Mouse (Mus musculus): Measurements from ENCODE around the gene Dbp. TPM values are rescaled to one million over a fixed set of nuclear protein-coding genes. Genes with fewer than 3 reads are reported as not detected.

The Dbp gene
- polyA plus RNA-seq, 1 experiment from 2014 or later, result 4.7 TPM

- peak overlapping the region; percentile 58 for H3K9ac ChIP-seq
- H3K36me3 ChIP-seq, result peaks cover 29% of the 10 kb centered on the region
- peak overlapping the region; percentile 56 for H3K4me3 ChIP-seq (replicated peaks)
- peak overlapping the region; percentile 98 for H3K4me2 ChIP-seq
- no peaks in the 10 kb centered on the region for H3K27me3 ChIP-seq
- ATAC-seq (replicated peaks; ENCODE audit: low FRiP score), result 0 out of 2 replicates have a peak, but pooled peaks have one; percentile 2
- peaks cover 58% of the 10 kb centered on the region for H3K4me1 ChIP-seq
- peak overlapping the region; percentile 96 for H3K27ac ChIP-seq
- WGBS, result under 1% methylated on average over 27 of the region's 27 CpGs
- H3K9me3 ChIP-seq (replicated peaks), result no peaks in the 10 kb centered on the region
Observed at GRCm38 (mm10) chr7:45707375-45707967, 2.6 kb downstream of the Dbp start.

DNA sequence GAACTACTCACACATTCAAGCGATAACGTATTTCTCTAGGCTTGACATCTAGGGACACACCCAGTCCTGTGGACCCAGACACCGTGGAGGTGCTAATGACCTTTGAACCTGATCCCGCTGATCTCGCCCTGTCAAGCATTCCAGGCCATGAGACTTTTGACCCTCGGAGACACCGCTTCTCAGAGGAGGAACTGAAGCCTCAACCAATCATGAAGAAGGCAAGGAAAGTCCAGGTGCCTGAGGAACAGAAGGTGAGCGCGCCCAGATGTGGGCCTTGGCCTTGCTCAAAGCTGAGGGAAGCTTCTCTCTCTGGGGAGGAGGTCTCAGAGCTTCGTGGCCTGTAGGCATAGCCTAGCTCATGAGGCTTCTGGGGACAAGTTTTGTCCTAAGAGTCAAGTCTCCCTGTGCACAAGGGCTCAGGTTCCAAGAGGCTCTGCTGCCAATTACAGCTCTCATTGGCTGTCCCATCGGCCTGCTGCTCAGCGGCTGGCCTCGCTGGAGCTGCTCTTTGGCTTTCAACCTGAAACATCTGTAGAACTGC, 3.4 kb downstream of the Dbp start:
- peak overlapping the region; percentile 98 for H3K4me2 ChIP-seq
- H3K27ac ChIP-seq, result peak overlapping the region; percentile 96
- H3K27me3 ChIP-seq, result no peaks in the 10 kb centered on the region
- H3K9ac ChIP-seq, result peak overlapping the region; percentile 58; the same call in 1 of the 2 replicates
- peaks cover 55% of the 10 kb centered on the region for H3K4me1 ChIP-seq
- no peaks in the 10 kb centered on the region for H3K9me3 ChIP-seq (replicated peaks)
- peak overlapping the region; percentile 56 for H3K4me3 ChIP-seq (replicated peaks)
- 25% methylated on average over 13 of the region's 13 CpGs for WGBS
- H3K36me3 ChIP-seq, result peaks cover 37% of the 10 kb centered on the region
- no peak for ATAC-seq (replicated peaks; ENCODE audit: low FRiP score)

DNA sequence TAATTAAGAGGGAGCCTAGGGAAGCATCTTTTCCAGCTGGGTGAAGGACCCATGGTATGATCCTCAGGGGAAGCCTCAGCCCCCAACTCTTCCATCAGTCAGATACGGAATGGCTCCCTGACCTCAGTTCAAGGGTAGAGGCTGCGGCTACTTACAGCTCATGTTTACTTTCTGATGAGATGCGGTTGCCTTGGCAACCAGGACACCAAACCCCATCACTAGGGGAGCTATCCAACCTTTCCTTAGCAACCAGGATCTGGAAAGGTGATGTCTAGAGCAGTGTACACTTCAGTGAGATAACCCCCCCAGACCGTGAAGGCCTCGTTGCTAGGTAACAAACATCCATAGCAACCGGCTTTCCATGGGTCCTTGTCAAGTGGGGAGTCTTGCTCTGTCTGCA, 4.1 kb downstream of the Dbp start:
- Histone ChIP-seq H3K36me3 (peaks cover 45% of the 10 kb centered on the region), H3K9ac (no peak overlapping the region), H3K4me1 (peaks cover 52% of the 10 kb centered on the region), H3K4me2 (peak overlapping the region; percentile 98; the same call in 1 of the 2 replicates), H3K27me3 (no peaks in the 10 kb centered on the region), H3K9me3 (replicated peaks) (no peaks in the 10 kb centered on the region), H3K27ac (no peak overlapping the region), H3K4me3 (replicated peaks) (no peak overlapping the region)
- no peak for ATAC-seq (replicated peaks; ENCODE audit: low FRiP score)
- 53% methylated on average over 6 of the region's 6 CpGs for WGBS

- Histone ChIP-seq H3K36me3 (peaks cover 45% of the 10 kb centered on the region), H3K4me2 (no peak overlapping the region), H3K9me3 (replicated peaks) (no peaks in the 10 kb centered on the region), H3K9ac (no peak overlapping the region), H3K27me3 (no peaks in the 10 kb centered on the region), H3K27ac (no peak overlapping the region), H3K4me3 (replicated peaks) (no peak overlapping the region), H3K4me1 (peaks cover 56% of the 10 kb centered on the region)
- ATAC-seq (replicated peaks; ENCODE audit: low FRiP score), result no peak
- WGBS, result 79% methylated on average over 14 of the region's 14 CpGs
Observed at GRCm38 (mm10) chr7:45709677-45710355, 4.9 kb downstream of the Dbp start.

DNA sequence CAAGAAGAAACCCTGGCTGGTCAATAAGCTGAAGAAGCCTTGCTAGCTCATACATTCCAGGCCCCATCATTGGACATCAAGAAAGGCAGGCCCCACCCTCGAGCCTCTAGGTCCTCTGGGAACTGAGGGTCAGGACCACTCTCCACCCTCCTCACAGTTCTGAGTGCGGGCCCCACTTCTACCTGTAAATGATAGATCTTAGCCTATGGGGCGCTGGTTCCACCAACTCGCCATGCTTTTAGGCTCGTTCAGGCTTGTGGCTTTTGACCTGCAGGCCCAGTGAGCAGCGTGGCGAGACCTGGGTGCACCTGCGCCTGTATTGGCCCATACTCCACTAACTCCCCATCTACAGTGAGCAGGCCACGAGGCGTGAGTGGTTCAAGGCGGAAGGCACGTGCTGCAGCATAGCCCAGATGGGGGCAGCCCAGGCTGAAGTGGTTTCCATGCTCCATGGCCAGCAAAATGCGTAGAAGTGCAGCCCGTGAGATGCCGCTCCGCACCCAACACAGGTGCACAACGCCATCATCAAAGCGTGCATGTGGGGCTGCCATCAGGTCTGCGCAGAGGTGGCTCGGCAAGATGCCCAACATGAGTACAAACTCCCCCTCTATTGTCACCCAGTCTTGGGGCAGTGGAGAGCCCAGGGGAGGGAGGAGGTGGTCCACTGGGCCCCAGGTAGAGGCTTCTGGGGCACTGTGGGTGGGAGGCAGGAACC, 5.7 kb downstream of the Dbp start:
- no peak overlapping the region for H3K9ac ChIP-seq
- no peak overlapping the region for H3K4me3 ChIP-seq (replicated peaks)
- no peak overlapping the region for H3K27ac ChIP-seq
- 92% methylated on average over 20 of the region's 20 CpGs for WGBS
- no peaks in the 10 kb centered on the region for H3K27me3 ChIP-seq
- ATAC-seq (replicated peaks; ENCODE audit: low FRiP score), result no peak
- H3K36me3 ChIP-seq, result peaks cover 45% of the 10 kb centered on the region
- peaks cover 55% of the 10 kb centered on the region for H3K4me1 ChIP-seq
- no peak overlapping the region for H3K4me2 ChIP-seq
- no peaks in the 10 kb centered on the region for H3K9me3 ChIP-seq (replicated peaks)

DNA sequence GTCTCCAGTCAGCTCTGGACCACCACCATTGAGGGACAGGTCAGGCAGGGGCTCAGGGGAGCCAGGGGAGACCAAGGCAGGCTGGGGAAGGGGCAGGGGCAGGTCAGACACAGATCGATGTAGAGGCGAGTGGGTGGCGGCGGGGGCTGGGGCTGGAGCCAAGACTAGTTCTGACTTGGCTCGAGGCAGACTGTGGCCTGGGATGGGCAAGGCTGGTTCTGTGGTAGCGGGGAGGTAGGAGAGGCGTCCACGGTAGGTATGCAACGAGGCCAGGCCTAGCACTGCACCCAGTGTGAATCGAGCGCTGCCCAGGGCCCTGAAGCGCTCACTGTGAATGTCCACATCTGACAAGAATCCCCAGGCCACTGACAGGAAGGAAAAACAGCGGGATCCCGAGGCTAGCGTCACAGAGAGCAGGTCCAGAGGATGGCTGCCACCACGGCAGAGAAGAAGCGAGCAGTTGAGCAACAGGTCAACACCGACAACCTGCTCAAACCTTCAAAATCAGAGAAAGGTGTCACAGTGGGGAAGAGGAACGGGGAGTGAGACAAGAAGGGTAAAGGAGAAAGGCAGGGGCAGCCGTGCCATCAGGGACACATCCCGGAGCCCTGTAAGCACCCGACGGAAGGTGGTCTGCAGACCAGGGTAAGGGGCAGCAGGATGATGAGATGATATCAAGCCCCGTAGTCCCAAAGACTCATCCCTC, 6.6 kb downstream of the Dbp start:
- Histone ChIP-seq H3K9ac (no peak overlapping the region), H3K4me1 (peaks cover 55% of the 10 kb centered on the region), H3K4me3 (replicated peaks) (no peak overlapping the region), H3K36me3 (peaks cover 45% of the 10 kb centered on the region), H3K4me2 (no peak overlapping the region), H3K27me3 (no peaks in the 10 kb centered on the region), H3K27ac (no peak overlapping the region), H3K9me3 (replicated peaks) (no peaks in the 10 kb centered on the region)
- 91% methylated on average over 24 of the region's 24 CpGs for WGBS
- ATAC-seq (replicated peaks; ENCODE audit: low FRiP score), result no peak

- Histone ChIP-seq H3K27me3 (no peaks in the 10 kb centered on the region), H3K4me1 (peaks cover 57% of the 10 kb centered on the region), H3K4me3 (replicated peaks) (no peak overlapping the region), H3K4me2 (no peak overlapping the region), H3K36me3 (peaks cover 45% of the 10 kb centered on the region), H3K27ac (no peak overlapping the region), H3K9me3 (replicated peaks) (no peaks in the 10 kb centered on the region), H3K9ac (no peak overlapping the region)
- no peak for ATAC-seq (replicated peaks; ENCODE audit: low FRiP score)
- 87% methylated on average over 21 of the region's 21 CpGs for whole genome bisulfite sequencing
Observed at GRCm38 (mm10) chr7:45712022-45712757, 7.3 kb downstream of the Dbp start.

DNA sequence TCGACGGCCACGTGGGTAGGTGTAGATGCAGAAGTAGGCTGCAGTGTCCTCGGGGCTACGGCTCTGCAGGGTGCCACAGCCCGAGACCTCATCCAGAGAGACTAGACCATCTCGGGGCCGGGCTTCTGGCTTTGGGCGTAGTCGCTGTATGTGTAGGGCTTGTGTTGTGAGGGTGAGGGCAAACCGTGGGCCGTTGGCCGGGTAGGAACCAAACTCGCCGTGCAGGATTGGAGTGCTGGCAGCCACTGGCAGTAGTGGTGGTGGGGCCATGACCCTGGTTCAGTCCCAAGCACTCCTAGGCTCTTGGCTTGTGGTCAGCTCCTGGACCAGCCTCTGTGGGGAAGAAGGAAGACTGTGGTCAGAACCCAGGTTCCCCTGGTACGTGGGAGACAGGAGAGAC, 8.5 kb downstream of the Dbp start:
- Histone ChIP-seq H3K4me2 (0 out of 2 replicates have a peak overlapping the region, but pooled peaks have one; percentile 87), H3K4me1 (peaks cover 45% of the 10 kb centered on the region), H3K9ac (no peak overlapping the region), H3K4me3 (replicated peaks) (no peak overlapping the region), H3K9me3 (replicated peaks) (no peaks in the 10 kb centered on the region), H3K27ac (no peak overlapping the region), H3K36me3 (peaks cover 45% of the 10 kb centered on the region), H3K27me3 (no peaks in the 10 kb centered on the region)
- WGBS, result 95% methylated on average over 16 of the region's 16 CpGs
- no peak for ATAC-seq (replicated peaks; ENCODE audit: low FRiP score)

- peak overlapping the region; percentile 87 for H3K4me2 ChIP-seq
- peak overlapping the region; percentile 75 for H3K4me3 ChIP-seq (replicated peaks)
- peak overlapping the region; percentile 77; the same call in 1 of the 2 replicates for H3K9ac ChIP-seq
- no peaks in the 10 kb centered on the region for H3K27me3 ChIP-seq
- peaks cover 45% of the 10 kb centered on the region for H3K36me3 ChIP-seq
- H3K9me3 ChIP-seq (replicated peaks), result no peaks in the 10 kb centered on the region
- WGBS, result 77% methylated on average over 6 of the region's 6 CpGs
- H3K4me1 ChIP-seq, result peaks cover 42% of the 10 kb centered on the region
- ATAC-seq (replicated peaks; ENCODE audit: low FRiP score), result no peak
- peak overlapping the region; percentile 86 for H3K27ac ChIP-seq
Observed at GRCm38 (mm10) chr7:45713881-45714520, 9.1 kb downstream of the Dbp start.

GRCm38 (mm10) chr7:45714630-45715089, 9.8 kb downstream of the Dbp start:
- ATAC-seq (replicated peaks; ENCODE audit: low FRiP score), result peak; percentile 41
- peaks cover 43% of the 10 kb centered on the region for H3K4me1 ChIP-seq
- peaks cover 49% of the 10 kb centered on the region for H3K36me3 ChIP-seq

More at GRCm38 (mm10) chr7:45714630-45715089, 9.8 kb downstream of the Dbp start:
- H3K27me3 ChIP-seq, result no peaks in the 10 kb centered on the region
- H3K9me3 ChIP-seq (replicated peaks), result no peaks in the 10 kb centered on the region
- peak overlapping the region; percentile 86 for H3K27ac ChIP-seq
- peak overlapping the region; percentile 75 for H3K4me3 ChIP-seq (replicated peaks)
- peak overlapping the region; percentile 87 for H3K4me2 ChIP-seq
- H3K9ac ChIP-seq, result peak overlapping the region; percentile 77
- 9% methylated on average over 14 of the region's 14 CpGs for WGBS
